Mouse (Mus musculus) thymus, adult 2 months (tissue): ENCODE results near the gene Rufy2.

Experiments
- CTCF ChIP-seq: fragments of 200-500 bp; IDR thresholded peaks from 2 replicates; pipeline ENCODE4 v1.5.1; 2012; ENCODE audit warnings: mild to moderate bottlenecking, control low read depth, low read length, moderate library complexity, borderline replicate concordance; ENCODE audit not compliant: control insufficient read depth, poor library complexity, insufficient read depth; ENCODE audit errors: extremely low read depth
- POLR2A ChIP-seq: fragments of 200-500 bp; IDR thresholded peaks from 2 replicates; pipeline ENCODE4 v1.6.1; 2012; ENCODE audit warnings: mild to moderate bottlenecking, low read length, control low read depth, moderate library complexity; ENCODE audit not compliant: control insufficient read depth, poor library complexity, insufficient read depth; ENCODE audit errors: extremely low read depth

DNA sequence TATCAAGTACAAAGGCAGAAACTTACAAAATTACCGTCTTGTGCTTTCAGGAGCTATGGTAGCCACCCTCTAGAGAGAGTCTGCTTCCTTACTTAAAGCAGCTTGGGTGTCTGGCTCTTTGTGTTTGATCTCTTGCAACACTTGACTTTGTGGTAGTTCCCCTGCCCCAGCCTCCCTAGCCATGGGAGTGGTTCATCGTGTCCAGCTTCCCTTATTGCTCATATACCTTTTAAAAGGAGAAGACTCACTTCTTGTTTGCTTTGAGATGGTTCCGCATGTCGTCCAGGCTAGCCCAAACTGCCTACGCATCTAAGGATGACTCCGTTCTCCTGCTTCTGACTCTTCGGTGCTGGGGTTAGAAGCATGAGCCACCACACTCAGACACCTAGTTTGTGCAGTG is 31.5 kb upstream of the Rufy2 start:
- no peak for TF ChIP-seq POLR2A
- no peak for TF ChIP-seq CTCF
